Mouse (Mus musculus) testis, adult 2 months (tissue): ENCODE measurements at regions not wholly inside any gene's neighbourhood (a gene's known extent, or its start where the extent isn't known, plus 50 kb on each side); places are given as distances from the start of the nearest gene placed in this dataset.

Experiments
- H3K27ac ChIP-seq: fragments of 200-500 bp; 2 replicates; pipeline ENCODE4 v1.5.1; 2012; ENCODE audit warnings: low read depth, low read length; ENCODE audit not compliant: control insufficient read depth, insufficient read depth
- H3K27me3 ChIP-seq: fragments of 200-500 bp; 2 replicates; pipeline ENCODE4 v1.6.1; 2012; ENCODE audit warnings: mild to moderate bottlenecking, low read length, moderate library complexity; ENCODE audit not compliant: control insufficient read depth, insufficient read depth
- H3K36me3 ChIP-seq: fragments of 200-500 bp; 2 replicates; pipeline ENCODE4 v1.6.1; 2012; ENCODE audit warnings: mild to moderate bottlenecking, low read length; ENCODE audit not compliant: control insufficient read depth, insufficient read depth
- H3K4me1 ChIP-seq: fragments of 200-500 bp; 2 replicates; pipeline ENCODE4 v1.6.1; 2012; ENCODE audit warnings: low read length; ENCODE audit not compliant: control insufficient read depth, insufficient read depth
- H3K4me3 ChIP-seq: fragments of 200-500 bp; 2 replicates; pipeline ENCODE4 v1.5.1; 2012; ENCODE audit warnings: low read depth, mild to moderate bottlenecking, low read length, moderate library complexity, mixed read lengths; ENCODE audit not compliant: control insufficient read depth
- CTCF ChIP-seq: fragments of 200-500 bp; IDR thresholded peaks from 2 replicates; pipeline ENCODE4 v1.5.1; 2012; ENCODE audit warnings: low read depth, mild to moderate bottlenecking, inconsistent platforms, low read length, moderate library complexity; ENCODE audit not compliant: control insufficient read depth, insufficient read depth, insufficient replicate concordance
- POLR2A ChIP-seq: fragments of 200-500 bp; IDR thresholded peaks from 2 replicates; pipeline ENCODE4 v1.6.1; 2012; ENCODE audit warnings: low read depth, mild to moderate bottlenecking, inconsistent platforms, low read length, moderate library complexity; ENCODE audit not compliant: control insufficient read depth

DNA sequence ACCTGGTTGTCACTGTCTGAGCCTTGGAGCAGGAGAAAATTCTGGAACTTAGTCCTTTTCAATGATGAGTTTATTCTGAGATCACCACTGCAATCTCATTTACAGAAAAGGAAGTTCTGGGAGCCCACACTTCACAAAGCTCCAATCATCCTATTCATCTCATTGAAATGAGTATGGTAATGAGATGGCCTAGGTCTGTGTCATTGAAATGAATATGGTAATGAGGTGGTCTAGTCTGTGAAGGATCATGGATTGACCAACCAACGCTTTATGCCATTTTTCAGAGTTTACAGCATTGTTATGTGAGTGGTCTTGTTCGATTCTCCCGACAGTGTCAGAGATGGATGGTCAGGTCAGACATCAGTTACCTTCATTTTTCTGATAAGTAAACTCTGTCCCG is 99.2 kb downstream of the Hhipl2 start:
- no peak overlapping the region for H3K27ac ChIP-seq
- H3K4me3 ChIP-seq = no peak overlapping the region
- H3K36me3 ChIP-seq = no peaks in the 10 kb centered on the region
- no peak for TF ChIP-seq POLR2A
- no peak for TF ChIP-seq CTCF
- no peaks in the 10 kb centered on the region for H3K4me1 ChIP-seq
- no peaks in the 10 kb centered on the region for H3K27me3 ChIP-seq

DNA sequence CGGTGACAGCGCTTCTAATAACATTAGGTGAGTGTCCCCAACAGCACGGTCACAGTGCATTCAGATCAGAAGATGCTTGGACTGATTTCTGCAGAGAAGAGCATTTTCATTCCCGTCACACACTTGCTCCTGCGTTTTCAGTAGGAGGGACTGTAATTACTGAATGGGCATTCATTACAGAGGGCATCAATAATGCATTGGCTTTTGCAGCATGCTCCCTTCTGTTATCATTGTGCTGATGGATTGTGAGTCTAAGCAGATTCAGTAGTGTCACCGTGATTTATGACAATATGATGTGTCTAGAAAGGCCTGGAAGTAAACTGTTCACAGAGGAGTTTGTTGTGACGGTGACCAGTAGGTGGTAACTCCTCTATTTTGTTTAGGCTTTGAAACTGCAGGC is 103.6 kb downstream of the Hhipl2 start:
- no peaks in the 10 kb centered on the region for H3K36me3 ChIP-seq
- H3K27ac ChIP-seq = no peak overlapping the region
- peaks cover 3% of the 10 kb centered on the region for H3K4me1 ChIP-seq
- H3K27me3 ChIP-seq = no peaks in the 10 kb centered on the region
- TF ChIP-seq POLR2A (no peak), CTCF (no peak)
- H3K4me3 ChIP-seq = no peak overlapping the region

DNA sequence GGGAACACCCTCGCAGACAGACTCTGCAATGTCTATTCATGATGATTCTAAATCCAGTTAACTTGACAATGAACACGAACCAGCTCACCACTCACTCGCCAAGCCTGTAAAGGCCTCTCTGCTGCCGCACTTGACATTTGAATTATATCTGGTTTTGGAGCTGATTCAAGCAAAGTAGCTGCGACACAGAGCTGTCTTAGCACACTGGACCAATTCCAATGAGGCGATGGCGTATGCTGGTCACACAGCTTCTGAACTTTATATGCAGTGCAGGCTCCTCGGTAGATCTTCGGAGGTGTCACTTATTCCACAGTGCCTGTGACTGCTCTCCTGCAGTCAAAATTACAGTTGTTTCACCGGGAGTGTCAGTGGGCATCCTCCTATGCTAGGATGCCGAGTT is 115.4 kb downstream of the Hhipl2 start:
- no peaks in the 10 kb centered on the region for H3K4me1 ChIP-seq
- H3K27me3 ChIP-seq = no peaks in the 10 kb centered on the region
- TF ChIP-seq CTCF = no peak
- TF ChIP-seq POLR2A = no peak
- H3K4me3 ChIP-seq = no peak overlapping the region
- no peak overlapping the region for H3K27ac ChIP-seq
- no peaks in the 10 kb centered on the region for H3K36me3 ChIP-seq

DNA sequence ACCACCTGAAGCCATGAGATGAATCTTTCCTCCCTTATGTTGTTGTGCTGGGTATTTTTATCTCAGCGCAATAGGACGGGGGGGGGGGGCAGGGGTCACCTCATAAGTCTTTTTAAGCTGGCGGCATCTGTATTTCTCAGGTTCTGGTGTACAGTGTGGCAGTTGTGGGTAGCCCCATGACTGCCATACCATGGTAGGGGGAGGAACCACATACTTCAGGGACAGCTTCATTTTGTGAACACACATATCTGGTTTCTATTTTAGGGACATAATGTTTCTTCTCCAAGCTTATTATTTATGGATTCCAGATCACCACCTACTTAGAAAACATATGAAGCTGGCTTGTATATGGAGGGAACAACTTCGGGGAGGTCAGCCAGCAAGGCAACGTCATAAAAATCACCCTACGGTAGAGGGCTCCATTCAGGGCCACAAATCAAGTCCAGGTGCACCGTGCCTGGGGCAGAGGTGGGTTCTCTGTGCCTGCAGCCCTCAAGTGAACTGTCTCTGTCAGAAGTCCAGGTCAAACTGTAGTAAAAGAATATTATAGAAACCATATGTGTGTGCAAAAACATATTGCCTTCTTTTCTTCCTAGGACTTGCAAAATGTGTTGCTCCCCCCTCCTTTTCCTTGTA is 130.9 kb downstream of the Hhipl2 start:
- Histone ChIP-seq H3K4me3 (no peak overlapping the region), H3K36me3 (no peaks in the 10 kb centered on the region), H3K27me3 (no peaks in the 10 kb centered on the region), H3K27ac (no peak overlapping the region), H3K4me1 (no peaks in the 10 kb centered on the region)
- TF ChIP-seq CTCF = no peak
- no peak for TF ChIP-seq POLR2A

DNA sequence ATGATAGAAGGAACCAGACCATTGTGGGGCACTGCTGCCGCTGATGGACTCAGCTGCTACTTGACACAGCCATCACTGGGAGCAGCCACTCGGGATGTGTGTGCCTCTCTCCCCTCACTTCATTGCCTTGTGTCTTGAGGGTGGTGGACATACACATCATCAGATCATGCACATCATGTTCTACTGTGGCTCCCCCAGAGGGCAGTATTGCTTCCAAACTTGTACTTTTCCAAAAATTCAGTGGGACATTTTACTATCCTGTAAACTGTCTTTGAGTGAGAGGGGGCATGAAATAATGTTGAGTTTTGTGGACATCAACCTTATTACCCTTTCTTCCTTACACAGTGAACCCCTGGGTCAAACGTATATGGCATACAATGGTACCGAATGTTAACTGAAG is 134.6 kb downstream of the Hhipl2 start:
- Histone ChIP-seq H3K4me1 (no peaks in the 10 kb centered on the region), H3K27me3 (no peaks in the 10 kb centered on the region), H3K36me3 (no peaks in the 10 kb centered on the region), H3K27ac (no peak overlapping the region), H3K4me3 (no peak overlapping the region)
- TF ChIP-seq CTCF (no peak), POLR2A (no peak)

DNA sequence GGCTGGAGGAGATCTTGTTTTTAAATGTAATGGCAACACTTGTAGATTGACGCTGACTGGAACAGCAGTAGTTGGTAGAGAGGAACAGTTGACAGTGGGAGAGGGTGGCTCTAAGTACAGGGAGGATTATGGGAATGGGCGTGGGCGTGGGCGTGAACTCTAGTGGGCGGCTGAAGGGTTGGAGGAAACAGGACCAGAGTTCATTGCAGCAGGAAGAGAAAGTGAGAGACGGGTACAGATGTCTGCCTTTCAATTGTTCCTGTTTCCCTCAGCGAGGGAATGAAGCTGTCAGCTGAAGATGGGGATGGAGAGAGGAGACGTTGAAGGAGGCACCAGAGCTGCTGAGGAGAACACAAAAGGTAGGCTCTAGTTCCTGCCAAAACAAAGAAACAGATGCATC is 135.2 kb downstream of the Hhipl2 start:
- no peak overlapping the region for H3K27ac ChIP-seq
- H3K4me1 ChIP-seq = no peaks in the 10 kb centered on the region
- no peak for TF ChIP-seq POLR2A
- TF ChIP-seq CTCF = no peak
- H3K27me3 ChIP-seq = no peaks in the 10 kb centered on the region
- H3K4me3 ChIP-seq = no peak overlapping the region
- no peaks in the 10 kb centered on the region for H3K36me3 ChIP-seq

DNA sequence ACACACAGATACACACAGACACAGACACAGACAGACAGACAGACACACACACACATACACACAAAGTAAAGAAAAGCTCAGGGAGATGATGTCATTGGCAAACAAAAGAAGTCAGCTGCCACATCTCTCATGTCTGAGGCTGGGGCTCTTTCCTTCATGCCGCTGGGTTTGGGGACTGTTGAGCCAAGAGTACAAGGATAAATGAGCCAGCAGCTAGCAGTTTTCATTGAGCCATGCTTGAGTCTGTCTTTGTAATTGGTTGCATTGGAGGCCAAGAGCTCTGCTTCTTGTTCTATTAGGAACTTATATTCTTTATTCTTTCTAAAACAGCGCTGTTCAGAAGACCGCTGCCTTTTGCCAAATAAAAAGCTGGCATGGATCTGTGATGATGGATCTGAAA is 144.8 kb downstream of the Hhipl2 start:
- no peaks in the 10 kb centered on the region for H3K36me3 ChIP-seq
- no peak overlapping the region for H3K4me3 ChIP-seq
- no peak overlapping the region for H3K27ac ChIP-seq
- no peaks in the 10 kb centered on the region for H3K27me3 ChIP-seq
- no peaks in the 10 kb centered on the region for H3K4me1 ChIP-seq
- TF ChIP-seq POLR2A (no peak), CTCF (no peak)
